Comparison of ENCODE assay signal across 14 mouse cellular contexts in the genomic region with DNA sequence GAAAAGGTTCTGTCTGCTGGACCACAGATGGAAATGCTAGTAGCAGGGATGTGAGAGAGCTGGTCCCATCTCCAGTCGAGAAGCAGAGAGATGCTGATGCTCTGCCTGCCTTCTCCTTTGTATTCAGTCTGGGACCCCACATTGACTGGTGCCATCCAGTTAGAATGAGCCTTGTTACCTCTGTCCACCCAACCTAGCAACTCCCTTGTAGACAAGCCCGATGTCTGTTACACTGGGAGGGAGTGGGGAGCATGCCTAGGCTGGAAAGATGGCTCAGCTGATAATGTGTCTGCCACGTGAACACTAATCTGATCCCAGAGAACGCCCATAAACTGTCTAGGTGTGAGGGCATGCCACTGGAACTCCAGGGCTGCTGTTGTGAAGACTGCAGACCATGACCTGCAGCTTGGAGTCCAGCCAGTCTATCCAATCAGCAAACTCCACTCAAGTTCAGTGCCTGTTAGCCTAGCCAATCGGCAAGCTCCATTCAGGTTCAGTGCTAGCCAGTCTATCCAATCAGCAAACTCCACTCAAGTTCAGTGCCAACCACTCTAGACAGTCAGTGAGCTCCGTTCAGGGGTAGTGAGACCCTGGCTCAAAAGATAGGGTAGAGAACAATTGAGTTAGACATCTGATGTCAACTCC. TPM values are rescaled to one million over a fixed set of nuclear protein-coding genes. Genes with fewer than 3 reads are reported as not detected.
DNase-seq lines count a peak whose midpoint lies in the region; ATAC-seq and TF ChIP-seq lines count a peak whose summit lies in the region.
"Had no signal": no experiment of that assay in that cellular context is flagged by ENCODE, and none has a peak within 500 bp of the region (broad histone marks: within the 10 kb centered on the region; RNA-seq: fewer than 3 reads in every experiment).

No protein-coding gene starts in this region.

- no peak overlapping the region for H3K4me2 ChIP-seq in heart, postnatal 0 days (ENCODE audit: low read depth, low read length)
- no peak overlapping the region for H3K4me2 ChIP-seq in embryonic facial prominence, embryonic 14.5 days (ENCODE audit: low read depth, low read length)
- H3K4me2 ChIP-seq: limb, embryonic 12.5 days had no signal

- H3K27ac ChIP-seq in heart, postnatal 0 days (ENCODE audit: low read depth): no peak overlapping the region
- H3K27ac ChIP-seq in embryonic facial prominence, embryonic 14.5 days (replicated peaks; ENCODE audit: low read depth, low read length): no peak overlapping the region
- H3K27ac ChIP-seq in cerebellum, adult 2 months (ENCODE audit: insufficient read depth, low read length): no peak overlapping the region
- H3K27ac ChIP-seq: limb, embryonic 12.5 days had no signal

- no peaks in the 10 kb centered on the region for H3K27me3 ChIP-seq in heart, postnatal 0 days (ENCODE audit: control insufficient read depth, insufficient read depth, low read length)
- H3K27me3 ChIP-seq in embryonic facial prominence, embryonic 14.5 days (replicated peaks; ENCODE audit: control insufficient read depth, insufficient read depth, low read length): no peaks in the 10 kb centered on the region
- H3K27me3 ChIP-seq in cerebellum, adult 2 months (ENCODE audit: control insufficient read depth, insufficient read depth, low read length): no peaks in the 10 kb centered on the region; the same call in 1 of the 2 replicates

- H3K36me3 ChIP-seq in heart, postnatal 0 days (replicated peaks; ENCODE audit: control insufficient read depth, insufficient read depth, low read length): peaks cover 11% of the 10 kb centered on the region
- H3K36me3 ChIP-seq in embryonic facial prominence, embryonic 14.5 days (ENCODE audit: control insufficient read depth, insufficient read depth, low read length): no peaks in the 10 kb centered on the region
- H3K36me3 ChIP-seq: limb, embryonic 12.5 days had no signal

- TF ChIP-seq CTCF in heart, postnatal 0 days (IDR thresholded peaks at IDR 0.05; ENCODE audit: low read depth): no peak
- TF ChIP-seq CTCF in cerebellum, adult 2 months (IDR thresholded peaks at IDR 0.05; ENCODE audit: borderline replicate concordance, insufficient read depth, low read depth, low read length): no peak

- 59% methylated on average over 6 of the region's 6 CpGs for WGBS in heart, postnatal 0 days
- WGBS in embryonic facial prominence, embryonic 14.5 days: 68% methylated on average over 6 of the region's 6 CpGs
- 74% methylated on average over 6 of the region's 6 CpGs for WGBS in cerebellum, adult 2 months

- ATAC-seq in heart, postnatal 0 days (ENCODE audit: insufficient read depth, low read depth): peak; percentile 17
- ATAC-seq in embryonic facial prominence, embryonic 14.5 days (ENCODE audit: low read depth): no peak
- ATAC-seq: intestine, postnatal 0 days had no signal

- DNase-seq in heart, postnatal 0 days (ENCODE audit: low spot score): no peak
- no peak for DNase-seq in heart, postnatal 10 days
- DNase-seq in urinary bladder, adult 18-20 months (ENCODE audit: low spot score in 2 of 2): peak; percentile 28 to 52
- DNase-seq in urinary bladder, postnatal 25 days (ENCODE audit: low spot score): no peak
- DNase-seq in embryonic facial prominence, embryonic 14.5 days (ENCODE audit: low spot score): peak; percentile 11
- no peak for DNase-seq in cerebellum, adult 2 months
- no peak for DNase-seq in adrenal gland, postnatal 36 days

- H3K4me1 ChIP-seq in heart, postnatal 0 days (ENCODE audit: control insufficient read depth, insufficient read depth): no peaks in the 10 kb centered on the region
- no peaks in the 10 kb centered on the region for H3K4me1 ChIP-seq in embryonic facial prominence, embryonic 14.5 days (ENCODE audit: control insufficient read depth, insufficient read depth, low read length)
- no peaks in the 10 kb centered on the region for H3K4me1 ChIP-seq in cerebellum, adult 2 months (ENCODE audit: control insufficient read depth, insufficient read depth, low read length)
- H3K4me1 ChIP-seq: limb, embryonic 12.5 days had no signal

- intact Hi-C loops in heart, postnatal 10 days (cut with DNase I): no loop called here

- no peak overlapping the region for H3K9ac ChIP-seq in heart, postnatal 0 days (replicated peaks; ENCODE audit: low read depth, low read length)
- H3K9ac ChIP-seq in embryonic facial prominence, embryonic 14.5 days (ENCODE audit: low read depth, low read length): no peak overlapping the region
- H3K9ac ChIP-seq: limb, embryonic 12.5 days had no signal

- no peak for TF ChIP-seq EP300 in heart, postnatal 0 days (IDR thresholded peaks at IDR 0.05; ENCODE audit: low read depth)

- H3K4me3 ChIP-seq in heart, postnatal 0 days (ENCODE audit: low read depth, low read length): no peak overlapping the region
- H3K4me3 ChIP-seq in embryonic facial prominence, embryonic 14.5 days (ENCODE audit: low read depth, low read length): no peak overlapping the region
- no peak overlapping the region for H3K4me3 ChIP-seq in cerebellum, adult 2 months (replicated peaks; ENCODE audit: insufficient read depth, low read depth, low read length)
- H3K4me3 ChIP-seq: limb, embryonic 12.5 days had no signal

- no peaks in the 10 kb centered on the region for H3K9me3 ChIP-seq in heart, postnatal 0 days (replicated peaks; ENCODE audit: control insufficient read depth, low read length)
- H3K9me3 ChIP-seq in embryonic facial prominence, embryonic 14.5 days (ENCODE audit: control insufficient read depth, low read length): no peaks in the 10 kb centered on the region
- H3K9me3 ChIP-seq: limb, embryonic 12.5 days had no signal

- no peak for TF ChIP-seq POLR2A in cerebellum, adult 2 months (IDR thresholded peaks at IDR 0.05; ENCODE audit: borderline replicate concordance, insufficient read depth, low read length)

RNA-seq across cellular contexts. Expression of gene 4930402F06Rik, which starts 1.3 kb away (rescaled TPM):
- total RNA-seq in heart, postnatal 0 days (2014; rRNA removed; ENCODE audit: low replicate concordance): not detected in 2 replicates
- not detected in 2 replicates for polyA plus RNA-seq in heart, postnatal 0 days (2015; fragmentation: Nextera tagmentation; extraction: Ambion mirVana)
- not detected for total RNA-seq in heart, postnatal 10 days (2021)
- not detected in 2 replicates for polyA plus RNA-seq in embryonic facial prominence, embryonic 14.5 days (2014; fragmentation: Nextera tagmentation; extraction: Ambion mirVana)
- polyA plus RNA-seq in cerebellum, adult 2 months (2012; rRNA removed): not detected in 2 replicates
- total RNA-seq in adrenal gland, postnatal 36 days (2021): not detected
- total RNA-seq: adrenal gland, adult 18-20 months; ES-E14; gastrocnemius, postnatal 25 days had no signal
- polyA plus RNA-seq: cortical plate, adult 2 months; forebrain, embryonic 11.5 days; intestine, postnatal 0 days; limb, embryonic 12.5 days had no signal

RNA-seq across cellular contexts. Expression of gene 4930568D16Rik, which starts 30.8 kb away (rescaled TPM):
- total RNA-seq in heart, postnatal 0 days (2014; rRNA removed; ENCODE audit: low replicate concordance): not detected in 2 replicates
- not detected in 2 replicates for polyA plus RNA-seq in heart, postnatal 0 days (2015; fragmentation: Nextera tagmentation; extraction: Ambion mirVana)
- total RNA-seq in heart, postnatal 10 days (2021): not detected
- not detected in 2 replicates for polyA plus RNA-seq in embryonic facial prominence, embryonic 14.5 days (2014; fragmentation: Nextera tagmentation; extraction: Ambion mirVana)
- not detected in 2 replicates for polyA plus RNA-seq in cerebellum, adult 2 months (2012; rRNA removed)
- total RNA-seq in adrenal gland, postnatal 36 days (2021): not detected
- total RNA-seq: adrenal gland, adult 18-20 months; ES-E14; gastrocnemius, postnatal 25 days had no signal
- polyA plus RNA-seq: cortical plate, adult 2 months; forebrain, embryonic 11.5 days; intestine, postnatal 0 days; limb, embryonic 12.5 days had no signal

Comparison
In these comparisons a context has a peak if more than half of its experiments do, and no peak if none do; other contexts are left out.
1. DNase-seq: peak in urinary bladder, adult 18-20 months (2 of 2) and embryonic facial prominence, embryonic 14.5 days (single experiment); none in heart, postnatal 0 days (single experiment), heart, postnatal 10 days (0 of 2), urinary bladder, postnatal 25 days (single experiment), cerebellum, adult 2 months (0 of 2) and adrenal gland, postnatal 36 days (0 of 2).